In the genomic region with DNA sequence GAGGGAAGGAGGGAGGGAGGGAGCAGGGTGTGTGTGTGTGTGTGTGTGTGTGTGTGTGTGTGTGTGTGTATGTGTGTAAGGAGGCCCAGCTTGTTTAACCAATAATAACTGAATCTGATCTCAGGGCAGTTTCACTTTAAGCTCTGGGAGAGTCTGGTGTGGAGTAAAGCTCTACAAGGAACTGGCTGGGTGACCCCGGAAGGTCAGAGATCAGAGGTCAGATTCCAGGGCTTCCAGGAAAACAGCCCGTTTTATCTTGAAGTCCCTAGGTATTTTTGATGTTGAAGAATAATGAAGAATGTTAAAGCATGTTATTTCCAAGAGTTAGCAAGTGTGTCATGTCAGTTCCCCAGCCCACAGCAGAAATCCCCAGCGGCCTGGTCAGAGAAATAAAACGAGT, we compare ENCODE assay signal across 15 mouse cellular contexts.
DNase-seq lines count a peak whose midpoint lies in the region; ATAC-seq and TF ChIP-seq lines count a peak whose summit lies in the region.
"Had no signal": no experiment of that assay in that cellular context is flagged by ENCODE, and none has a peak within 500 bp of the region (broad histone marks: within the 10 kb centered on the region; RNA-seq: fewer than 3 reads in every experiment).

No protein-coding gene starts in this region.

- peaks cover 8% of the 10 kb centered on the region for H3K4me1 ChIP-seq in heart, embryonic 13.5 days
- no peaks in the 10 kb centered on the region for H3K4me1 ChIP-seq in heart, postnatal 0 days (ENCODE audit: control insufficient read depth, insufficient read depth)
- H3K4me1 ChIP-seq: liver, embryonic 15.5 days had no signal

- no peak for TF ChIP-seq CTCF in heart, postnatal 0 days (IDR thresholded peaks at IDR 0.05; ENCODE audit: low read depth)

- H3K27me3 ChIP-seq in heart, embryonic 13.5 days (replicated peaks), result no peaks in the 10 kb centered on the region
- H3K27me3 ChIP-seq in heart, postnatal 0 days (ENCODE audit: control insufficient read depth, insufficient read depth, low read length), result no peaks in the 10 kb centered on the region
- H3K27me3 ChIP-seq: forebrain, embryonic 12.5 days; liver, embryonic 15.5 days had no signal

- H3K36me3 ChIP-seq in heart, embryonic 13.5 days, result no peaks in the 10 kb centered on the region
- H3K36me3 ChIP-seq in heart, postnatal 0 days (replicated peaks; ENCODE audit: control insufficient read depth, insufficient read depth, low read length), result no peaks in the 10 kb centered on the region
- H3K36me3 ChIP-seq: forebrain, embryonic 12.5 days; G1E; liver, embryonic 15.5 days had no signal

- WGBS in heart, embryonic 13.5 days, result 51% methylated on average over 4 of the region's 4 CpGs
- 53% methylated on average over 4 of the region's 4 CpGs for WGBS in heart, postnatal 0 days

- no peak for TF ChIP-seq EP300 in heart, postnatal 0 days (IDR thresholded peaks at IDR 0.05; ENCODE audit: low read depth)

- H3K4me2 ChIP-seq in heart, embryonic 13.5 days, result peak overlapping the region; percentile 47
- H3K4me2 ChIP-seq in heart, postnatal 0 days (ENCODE audit: low read depth, low read length), result peak overlapping the region; percentile 50
- H3K4me2 ChIP-seq: forebrain, embryonic 12.5 days; liver, embryonic 15.5 days had no signal

- H3K9me3 ChIP-seq in heart, embryonic 13.5 days, result no peaks in the 10 kb centered on the region
- H3K9me3 ChIP-seq in heart, postnatal 0 days (replicated peaks; ENCODE audit: control insufficient read depth, low read length), result no peaks in the 10 kb centered on the region
- H3K9me3 ChIP-seq: forebrain, embryonic 12.5 days; liver, embryonic 15.5 days had no signal

- H3K4me3 ChIP-seq in heart, embryonic 13.5 days, result no peak overlapping the region
- peak overlapping the region; percentile 27; the same call in 1 of the 2 replicates for H3K4me3 ChIP-seq in heart, postnatal 0 days (ENCODE audit: low read depth, low read length)
- H3K4me3 ChIP-seq: forebrain, embryonic 12.5 days; liver, embryonic 15.5 days had no signal

- peak overlapping the region; percentile 53 for H3K27ac ChIP-seq in heart, embryonic 13.5 days (replicated peaks)
- peak overlapping the region; percentile 72; the same call in 1 of the 2 replicates for H3K27ac ChIP-seq in heart, postnatal 0 days (ENCODE audit: low read depth)
- H3K27ac ChIP-seq: forebrain, embryonic 12.5 days; liver, embryonic 15.5 days had no signal

- ATAC-seq in heart, embryonic 13.5 days (ENCODE audit: extremely low read depth, insufficient number of reproducible peaks, low FRiP score, low TSS enrichment), result no peak
- no peak for ATAC-seq in heart, postnatal 0 days (ENCODE audit: insufficient read depth, low read depth)
- ATAC-seq: CD4-positive, CD25-positive, alpha-beta regulatory T cell, adult 4 months; lung, postnatal 0 days had no signal

- no peak for DNase-seq in heart, adult 18-20 months
- peak; percentile 33 for DNase-seq in kidney, postnatal 14 days
- no peak for DNase-seq in kidney, adult 18-20 months
- peak; percentile 44 for DNase-seq in embryo, embryonic 11 days
- no peak for DNase-seq in heart, postnatal 0 days (ENCODE audit: low spot score)
- no peak for DNase-seq in right cerebral cortex, postnatal 36 days (ENCODE audit: low spot score in 2 of 2)
- DNase-seq: cerebellum, adult 9-10 months; gastrocnemius, postnatal 25 days; thymus, postnatal 14 days had no signal

- no peak overlapping the region for H3K9ac ChIP-seq in heart, embryonic 13.5 days
- no peak overlapping the region for H3K9ac ChIP-seq in heart, postnatal 0 days (replicated peaks; ENCODE audit: low read depth, low read length)
- H3K9ac ChIP-seq: forebrain, embryonic 12.5 days; liver, embryonic 15.5 days had no signal

Comparison
In these comparisons a context has a peak if more than half of its experiments do, and no peak if none do; other contexts are left out.
1. DNase-seq: peak in kidney, postnatal 14 days (single experiment) and embryo, embryonic 11 days (single experiment); none in heart, adult 18-20 months (0 of 2), kidney, adult 18-20 months (single experiment), heart, postnatal 0 days (single experiment) and right cerebral cortex, postnatal 36 days (0 of 2).